Mouse (Mus musculus): ENCODE results near the gene Cdc42ep1.

Cdc42ep1 gene

GRCm38 (mm10) chr15:78849485-78849884, 7.1 kb downstream of the Cdc42ep1 start:
- DNase-seq (ENCODE audit: low spot score in 2 of 2): no peak

- DNase-seq (ENCODE audit: low spot score in 2 of 2): no peak
These were observed 7.8 kb downstream of the Cdc42ep1 start for GRCm38 (mm10) chr15:78850059-78850824.

DNA sequence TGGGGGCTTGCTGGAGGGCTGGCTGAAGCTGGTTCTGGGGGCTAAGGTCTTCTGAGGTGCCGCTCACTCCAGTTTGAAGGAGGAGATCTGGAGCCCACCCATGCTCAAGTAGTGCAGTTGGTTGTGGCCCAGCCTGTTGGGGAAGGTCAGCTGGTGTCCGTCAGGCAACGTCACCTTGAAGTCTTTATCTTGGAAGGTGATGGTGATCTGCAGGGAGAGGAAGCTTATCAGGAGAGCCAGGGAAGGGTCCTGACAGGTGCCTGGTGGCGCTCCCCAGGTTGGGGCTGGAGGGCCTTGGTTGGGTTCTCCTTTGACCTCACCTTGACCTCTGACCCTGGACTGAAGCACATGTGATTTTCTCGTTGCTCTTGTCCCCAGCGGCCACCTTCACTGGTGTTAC, 8.5 kb downstream of the Cdc42ep1 start:
- no peak for DNase-seq (ENCODE audit: low spot score in 2 of 2)

DNA sequence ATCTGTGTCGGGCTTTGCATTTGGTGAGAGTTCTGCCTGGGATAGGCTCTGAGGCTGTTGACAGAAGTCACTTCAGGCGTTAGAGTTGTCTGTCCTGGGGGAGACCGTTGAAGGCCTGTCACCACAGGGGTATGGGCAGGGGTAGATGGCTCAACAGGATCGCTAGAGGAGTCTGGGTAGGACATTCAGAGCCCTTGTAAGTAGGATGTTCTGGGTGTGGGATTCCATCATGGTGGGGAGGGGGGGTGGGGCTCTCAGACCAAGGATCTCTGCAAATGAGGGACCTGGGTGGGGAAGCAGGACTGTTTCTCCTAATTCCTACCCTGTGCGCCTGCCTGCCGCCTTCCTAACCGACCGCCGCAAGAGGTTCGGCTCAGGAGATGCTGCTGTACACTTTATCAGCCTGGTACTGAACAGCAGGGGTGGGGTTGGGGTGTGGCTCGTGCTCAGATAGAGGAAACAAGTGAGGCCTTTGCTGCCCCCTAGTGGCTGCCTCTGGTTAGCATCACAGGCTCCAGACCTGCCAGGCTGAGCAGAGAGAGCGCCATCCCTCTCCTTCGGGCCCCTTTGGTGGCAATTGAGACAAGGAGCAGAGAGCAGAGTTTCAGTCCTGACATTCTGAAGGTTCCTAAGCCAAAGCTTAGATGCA, 9.2 kb downstream of the Cdc42ep1 start:
- DNase-seq (ENCODE audit: low spot score in 2 of 2): peak; percentile 77 to 88

- no peak for DNase-seq (ENCODE audit: low spot score in 2 of 2)
These were observed 13.0 kb downstream of the Cdc42ep1 start, which contains the start of gene Lgals2 for GRCm38 (mm10) chr15:78855303-78855965. Gene Lgals2 (minus strand): TSS chr15:78855529.

DNA sequence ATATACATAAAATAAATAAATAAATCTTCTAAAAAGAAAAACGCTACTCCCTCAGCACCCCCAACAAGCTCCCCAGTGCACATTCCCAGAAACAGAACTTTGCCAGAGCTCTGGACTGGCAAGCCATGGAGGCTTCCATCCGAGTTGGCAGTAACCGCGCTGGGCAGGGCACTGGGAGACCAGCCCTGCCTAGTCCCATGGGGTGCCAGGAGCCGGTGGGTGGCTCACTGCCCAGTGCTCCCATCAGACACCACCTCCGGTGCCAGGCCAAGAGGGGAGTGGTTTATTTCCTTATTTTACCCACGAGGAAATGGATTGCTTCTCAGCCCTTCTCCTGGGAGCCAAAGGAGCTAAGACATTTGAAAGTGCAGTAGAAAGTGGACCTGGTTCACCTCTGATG, 14.6 kb downstream of the Cdc42ep1 start:
- peak in 1 of 2 experiments; percentile 53 for DNase-seq (ENCODE audit: low spot score in 2 of 2)

- no peak for DNase-seq (ENCODE audit: low spot score in 2 of 2)
These were observed 16.9 kb downstream of the Cdc42ep1 start for GRCm38 (mm10) chr15:78859311-78859710.

- DNase-seq (ENCODE audit: low spot score in 2 of 2): no peak
These were observed 17.3 kb downstream of the Cdc42ep1 start for GRCm38 (mm10) chr15:78859714-78860113.

DNA sequence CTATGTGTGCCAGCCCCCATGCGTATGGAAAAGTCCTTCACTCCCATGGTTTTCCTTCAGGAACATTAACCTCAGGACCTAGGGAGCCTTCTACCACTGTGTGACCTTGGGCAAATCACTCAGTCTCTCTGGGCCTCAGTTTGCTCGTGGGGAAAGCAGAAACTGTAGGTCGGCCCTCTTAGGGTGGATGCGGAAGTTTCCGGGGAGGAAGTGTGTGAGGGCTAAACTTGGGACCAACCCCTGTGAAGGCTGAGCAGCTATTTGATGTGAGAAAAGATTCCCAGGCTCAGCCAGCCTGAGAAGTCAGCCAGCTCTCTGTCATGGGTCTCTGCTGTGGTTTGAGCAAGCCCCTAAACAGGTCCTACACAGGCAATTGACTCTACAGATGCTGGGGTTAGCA, 19.9 kb downstream of the Cdc42ep1 start:
- no peak for DNase-seq (ENCODE audit: low spot score in 2 of 2)

- DNase-seq (ENCODE audit: low spot score in 2 of 2): no peak
These were observed 20.7 kb downstream of the Cdc42ep1 start for GRCm38 (mm10) chr15:78863154-78863553.

DNA sequence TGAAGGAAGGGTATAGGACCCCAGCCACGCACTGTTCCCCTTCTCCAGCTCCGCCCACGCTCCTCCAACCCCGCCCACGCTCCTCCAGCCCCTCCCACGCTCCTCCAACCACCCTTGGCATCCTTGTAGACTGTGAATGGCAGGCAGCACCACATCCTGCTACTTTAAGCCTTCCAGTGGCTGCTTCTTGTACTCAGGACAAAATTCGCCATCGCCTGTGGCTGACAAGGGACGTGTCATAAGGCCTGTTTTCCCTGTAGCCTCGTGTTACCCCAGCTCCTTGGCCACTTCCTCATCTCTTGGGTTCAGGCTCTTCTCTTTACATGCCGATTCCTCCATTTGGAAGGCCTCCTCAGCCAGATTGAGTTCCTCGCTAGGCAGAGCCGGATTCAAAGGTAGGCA, 21.4 kb downstream of the Cdc42ep1 start:
- DNase-seq (ENCODE audit: low spot score in 2 of 2): no peak

- peak in 1 of 2 experiments; percentile 48 for DNase-seq (ENCODE audit: low spot score in 2 of 2)
These were observed 26.0 kb downstream of the Cdc42ep1 start for GRCm38 (mm10) chr15:78868398-78868797.

- DNase-seq (ENCODE audit: low spot score in 2 of 2): no peak
These were observed 26.4 kb downstream of the Cdc42ep1 start for GRCm38 (mm10) chr15:78868826-78869233.

DNA sequence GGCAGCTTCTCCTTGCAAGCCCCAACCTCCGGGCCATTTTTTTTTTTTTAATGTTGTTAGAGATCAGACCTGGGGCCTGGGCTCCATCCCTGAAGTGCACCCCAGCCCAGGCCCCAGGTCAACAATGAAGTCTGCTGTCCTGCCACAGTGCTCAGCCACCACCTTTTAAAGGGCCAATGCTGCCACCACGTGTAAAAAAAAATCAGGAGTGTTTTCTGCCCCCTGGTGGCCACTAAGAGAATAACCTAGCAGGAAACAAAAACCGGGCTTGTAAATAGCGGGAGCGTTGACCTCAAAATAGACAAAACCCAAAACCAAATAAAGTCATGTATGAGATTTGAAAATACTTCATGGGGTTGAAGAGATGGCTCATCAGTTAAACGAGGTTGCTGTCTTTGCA, 27.4 kb downstream of the Cdc42ep1 start:
- peak in 1 of 2 experiments; percentile 51 for DNase-seq (ENCODE audit: low spot score in 2 of 2)

DNA sequence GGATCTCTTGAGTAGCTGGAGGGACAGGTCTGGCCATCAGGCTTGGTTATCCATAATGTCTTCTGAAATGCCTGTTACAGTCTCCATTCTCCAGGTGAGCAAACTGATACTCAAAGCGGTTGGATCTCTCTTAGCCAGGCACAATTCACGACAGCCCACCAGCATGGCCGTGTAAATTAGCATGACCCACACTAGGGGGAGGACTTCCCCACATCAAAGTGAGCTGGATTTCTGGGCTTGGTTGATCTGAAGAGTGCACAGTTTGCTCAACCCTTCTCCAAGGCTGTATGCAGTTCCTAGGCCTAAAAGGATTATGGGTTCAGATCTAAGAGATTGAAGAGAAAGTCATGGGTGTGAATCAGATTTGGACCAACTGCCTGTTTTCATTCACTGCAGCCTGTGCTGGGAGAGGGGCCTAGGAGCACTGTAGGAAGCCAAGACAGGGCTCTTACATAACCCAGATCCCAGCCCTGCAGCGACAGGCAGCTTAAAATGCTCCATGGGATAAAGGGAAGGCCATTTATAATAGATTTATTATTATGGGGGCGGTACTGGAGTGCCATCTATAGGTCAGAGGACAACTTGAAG, 29.7 kb downstream of the Cdc42ep1 start:
- no peak for DNase-seq (ENCODE audit: low spot score in 2 of 2)

DNA sequence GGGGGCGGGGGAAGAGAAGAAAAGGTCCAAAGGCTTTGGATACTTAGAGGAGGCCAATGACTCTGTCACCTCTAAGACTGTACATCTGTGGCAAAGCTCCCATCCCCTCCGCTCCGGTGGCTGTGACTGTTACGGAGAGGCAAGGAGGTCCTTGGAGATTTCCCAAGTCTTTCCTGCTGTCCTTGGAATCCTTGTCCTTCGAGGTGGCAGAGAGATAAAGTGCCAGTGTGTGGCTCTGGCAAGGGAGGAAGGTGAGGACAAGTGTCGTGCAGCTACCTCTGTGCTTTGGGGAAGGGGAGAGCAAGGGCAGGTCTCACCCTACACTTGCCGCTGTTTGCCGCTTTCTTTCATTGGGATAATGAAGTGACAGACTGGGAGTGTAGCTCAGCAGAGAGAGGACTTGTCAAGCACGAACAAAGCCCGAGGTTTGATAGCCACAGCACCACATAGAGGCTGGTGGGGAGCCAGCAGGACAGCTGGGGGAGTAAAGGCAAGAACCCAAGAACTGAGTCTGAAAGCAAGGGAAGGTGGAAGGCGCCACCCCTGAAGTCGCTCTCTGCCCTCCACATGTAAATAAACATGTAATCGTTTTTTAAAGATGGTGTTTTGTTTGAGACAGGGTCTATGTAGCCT, 31.5 kb downstream of the Cdc42ep1 start:
- DNase-seq (ENCODE audit: low spot score in 2 of 2): no peak

DNA sequence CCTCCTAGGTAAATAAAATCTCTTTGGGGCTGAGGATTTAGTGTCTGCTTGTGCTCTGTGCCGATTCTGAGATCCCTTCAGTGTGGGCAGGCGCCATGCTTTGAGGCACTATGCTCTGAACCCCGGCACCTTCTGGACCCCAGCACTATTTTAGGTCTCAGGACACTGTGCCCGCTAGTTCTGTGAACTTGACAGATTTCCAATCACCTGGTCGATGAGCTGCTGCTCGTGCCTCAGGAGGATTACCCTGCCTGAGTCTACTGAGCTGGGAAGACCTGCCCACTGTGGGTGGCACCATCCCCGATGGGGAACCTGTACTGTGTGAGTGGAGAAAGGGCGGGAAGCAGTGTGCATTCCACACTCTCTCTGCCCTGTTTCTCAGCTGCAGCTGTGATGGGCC, 32.6 kb downstream of the Cdc42ep1 start:
- no peak for DNase-seq (ENCODE audit: low spot score in 2 of 2)

GRCm38 (mm10) chr15:78875537-78875936, 33.1 kb downstream of the Cdc42ep1 start:
- DNase-seq (ENCODE audit: low spot score in 2 of 2): no peak

DNA sequence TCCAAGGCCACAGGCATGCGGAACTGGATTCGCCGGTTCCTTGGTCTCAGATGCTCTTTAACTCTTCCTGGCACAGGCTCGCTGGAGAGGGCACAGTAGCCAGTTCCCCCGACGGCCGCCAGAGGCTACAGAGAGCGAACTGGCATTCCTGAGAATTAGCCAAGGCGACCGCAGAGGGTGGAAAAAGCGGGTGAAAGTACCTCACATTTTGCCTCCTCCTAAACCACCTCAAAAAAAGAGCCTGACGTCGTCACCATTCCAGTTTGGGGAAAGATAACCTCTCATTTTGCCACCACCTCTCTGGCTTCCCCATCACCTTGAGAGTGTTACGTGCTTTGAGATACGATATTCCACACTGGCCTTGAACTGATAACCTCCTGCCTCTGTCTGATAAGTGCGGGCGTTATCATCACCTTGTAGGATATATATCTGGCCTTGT, 33.9 kb downstream of the Cdc42ep1 start:
- peak; percentile 77 to 82 for DNase-seq (ENCODE audit: low spot score in 2 of 2)

- DNase-seq (ENCODE audit: low spot score in 2 of 2): peak; percentile 94 to 95
These were observed 34.8 kb downstream of the Cdc42ep1 start, which contains the start of gene Gga1 for GRCm38 (mm10) chr15:78876991-78877809. Gene Gga1 (plus strand): TSS chr15:78877190.
